Mouse (Mus musculus) forebrain, embryonic 13.5 days (tissue): ENCODE measurements at regions not wholly inside any gene's neighbourhood (a gene's known extent, or its start where the extent isn't known, plus 50 kb on each side); places are given as distances from the start of the nearest gene placed in this dataset.
"Not testable (repeated sequence)": the region's sequence is repeated elsewhere in the genome, so short reads cannot be mapped to it uniquely, and the experiment has no call there.

Experiments used
- ATAC-seq: fragments of 200-750 bp; cut with Nextera tagmentation; 2 replicates; pipeline ENCODE4 v1.8.0; 2017
- H3K27ac ChIP-seq: fragments of 300-500 bp; sonication (generic); 2 replicates; pipeline ENCODE4 v1.5.1; 2015; ENCODE audit warnings: inconsistent platforms, mild to moderate bottlenecking, moderate library complexity
- H3K27me3 ChIP-seq: fragments of 300-500 bp; sonication (generic); 2 replicates; pipeline ENCODE4 v1.6.1; 2015; ENCODE audit warnings: mild to moderate bottlenecking, inconsistent platforms
- H3K36me3 ChIP-seq: fragments of 300-500 bp; sonication (generic); 2 replicates; pipeline ENCODE4 v1.6.1; 2015; ENCODE audit warnings: mild to moderate bottlenecking, inconsistent platforms; ENCODE audit not compliant: poor library complexity, severe bottlenecking
- H3K4me1 ChIP-seq: fragments of 300-500 bp; sonication (generic); 2 replicates; pipeline ENCODE4 v1.6.1; 2015; ENCODE audit warnings: inconsistent platforms
- H3K4me2 ChIP-seq: fragments of 300-500 bp; sonication (generic); 2 replicates; pipeline ENCODE4 v1.6.1; 2015; ENCODE audit warnings: inconsistent platforms, mild to moderate bottlenecking, moderate library complexity
- H3K4me3 ChIP-seq: fragments of 300-500 bp; sonication (generic); 2 replicates; pipeline ENCODE4 v1.5.1; 2015; ENCODE audit warnings: mild to moderate bottlenecking, inconsistent platforms
- H3K9ac ChIP-seq: fragments of 300-500 bp; sonication (generic); 2 replicates; pipeline ENCODE4 v1.6.1; 2015; ENCODE audit warnings: mild to moderate bottlenecking, inconsistent platforms
- H3K9me3 ChIP-seq: fragments of 300-500 bp; sonication (generic); replicated peaks from 2 replicates; pipeline ENCODE4 v1.6.1; 2016; ENCODE audit warnings: inconsistent platforms
- WGBS: fragments of 180-500 bp; shearing (Covaris S2); methylation state at CpG from one replicate; pipeline ENCODE4 v1.1.7; 2015; 5-methylcytosine and 5-hydroxymethylcytosine counted together

DNA sequence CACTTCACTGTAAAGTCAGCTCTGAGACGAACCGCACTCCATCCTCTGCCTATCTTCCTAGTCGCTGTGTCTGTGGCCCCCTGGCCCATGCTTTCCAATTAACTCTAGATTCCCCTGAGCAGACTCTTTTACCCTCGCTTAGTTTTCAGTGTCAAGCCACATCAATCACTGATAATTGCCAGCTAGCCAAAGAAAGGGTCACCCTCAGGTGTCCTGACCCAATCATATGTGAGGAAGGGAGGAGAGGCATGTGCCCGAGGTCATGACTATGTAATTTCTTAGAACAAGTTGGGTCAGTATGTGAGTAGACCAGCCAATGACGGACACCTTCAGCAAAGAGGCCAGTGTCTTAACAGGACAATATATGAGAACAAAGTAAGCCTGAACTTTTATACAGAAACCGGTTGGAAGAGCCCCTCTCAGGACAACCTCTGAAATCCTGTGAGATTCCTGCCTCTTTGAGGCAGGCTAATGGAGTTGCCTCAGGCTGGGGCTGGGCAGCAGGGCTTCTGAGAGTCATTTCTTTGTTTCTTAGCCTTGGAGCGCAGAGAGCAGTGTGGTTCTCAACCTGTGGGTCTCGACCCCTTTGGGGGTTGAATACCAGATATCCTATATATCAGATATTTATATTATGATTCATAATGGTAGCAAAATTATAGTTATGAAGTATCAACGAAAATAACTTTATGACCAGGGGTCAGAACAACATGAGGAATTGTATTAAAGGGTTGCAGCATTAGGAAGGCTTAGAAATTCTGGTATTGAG lies 128.6 kb downstream of the Zfp36l1 start:
- Histone ChIP-seq H3K36me3 (no peaks in the 10 kb centered on the region), H3K4me1 (peaks cover 6% of the 10 kb centered on the region), H3K27ac (no peak overlapping the region), H3K27me3 (no peaks in the 10 kb centered on the region), H3K4me3 (no peak overlapping the region), H3K4me2 (no peak overlapping the region), H3K9ac (no peak overlapping the region), H3K9me3 (no peaks in the 10 kb centered on the region)
- 56% methylated on average over 10 of the region's 10 CpGs for WGBS
- no peak for ATAC-seq

DNA sequence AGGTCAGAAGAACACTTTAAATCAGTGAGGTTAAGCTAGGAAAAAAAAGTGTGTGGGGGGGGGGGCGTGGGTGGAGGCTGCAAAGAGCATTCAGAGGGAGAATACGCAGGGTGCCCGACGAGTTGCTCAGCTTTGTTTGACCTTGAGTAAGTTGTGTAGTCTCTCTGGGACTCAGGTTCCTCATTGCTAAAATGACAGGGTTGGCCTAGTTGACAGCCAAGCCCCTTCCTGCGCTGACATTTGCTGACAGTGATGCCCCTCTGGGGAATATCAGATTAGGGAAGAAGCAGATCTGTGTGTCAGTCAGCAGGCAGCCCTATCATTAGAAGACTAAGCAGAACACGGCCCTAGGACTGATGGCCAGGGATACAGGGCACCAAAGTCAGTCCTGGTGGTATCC lies 129.6 kb downstream of the Zfp36l1 start:
- H3K4me1 ChIP-seq: no peaks in the 10 kb centered on the region
- no peaks in the 10 kb centered on the region for H3K9me3 ChIP-seq
- WGBS: 77% methylated on average over 6 of the region's 6 CpGs
- no peaks in the 10 kb centered on the region for H3K36me3 ChIP-seq
- no peak overlapping the region for H3K4me2 ChIP-seq
- H3K9ac ChIP-seq: no peak overlapping the region
- H3K4me3 ChIP-seq: no peak overlapping the region
- no peaks in the 10 kb centered on the region for H3K27me3 ChIP-seq
- ATAC-seq: no peak
- no peak overlapping the region for H3K27ac ChIP-seq

GRCm38 (mm10) chr12:79982497-79982896 lies 130.3 kb downstream of the Zfp36l1 start:
- H3K4me3 ChIP-seq, H3K27me3 ChIP-seq, H3K9me3 ChIP-seq, ATAC-seq, H3K36me3 ChIP-seq, H3K9ac ChIP-seq, H3K4me1 ChIP-seq, H3K4me2 ChIP-seq, H3K27ac ChIP-seq: not testable (repeated sequence)
- 95% methylated on average over 1 of the region's 1 CpGs for WGBS

GRCm38 (mm10) chr12:79980711-79981110 lies 132.1 kb downstream of the Zfp36l1 start:
- Histone ChIP-seq H3K4me2 (no peak overlapping the region), H3K9ac (no peak overlapping the region), H3K36me3 (no peaks in the 10 kb centered on the region), H3K4me3 (no peak overlapping the region), H3K4me1 (no peaks in the 10 kb centered on the region), H3K27ac (no peak overlapping the region), H3K27me3 (no peaks in the 10 kb centered on the region), H3K9me3 (no peaks in the 10 kb centered on the region)
- 88% methylated on average over 4 of the region's 4 CpGs for WGBS
- ATAC-seq: no peak

DNA sequence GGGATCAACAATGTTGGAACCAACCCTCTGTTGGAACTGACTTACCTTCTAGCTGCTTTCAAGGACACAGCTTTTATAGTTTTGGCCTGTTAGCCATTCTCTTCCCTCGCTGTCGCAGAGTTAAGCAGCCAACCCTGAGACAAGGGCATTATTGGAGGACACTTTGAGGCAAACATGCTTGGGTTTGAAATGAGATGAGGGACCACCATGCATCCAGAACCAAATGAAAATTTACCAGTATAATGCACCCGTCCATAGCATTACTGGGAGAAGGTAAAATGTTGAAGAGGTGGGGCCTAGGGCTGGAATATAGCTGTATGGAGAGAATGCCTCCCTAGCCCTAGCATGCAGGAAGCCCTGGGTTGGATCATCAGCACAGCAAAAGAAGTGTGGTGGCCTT lies 135.7 kb downstream of the Zfp36l1 start:
- no peak overlapping the region for H3K4me2 ChIP-seq
- H3K4me1 ChIP-seq: peaks cover 6% of the 10 kb centered on the region; the same call in 1 of the 2 replicates
- H3K27ac ChIP-seq: no peak overlapping the region
- no peaks in the 10 kb centered on the region for H3K36me3 ChIP-seq
- no peak overlapping the region for H3K9ac ChIP-seq
- H3K27me3 ChIP-seq: no peaks in the 10 kb centered on the region
- WGBS: 97% methylated on average over 3 of the region's 3 CpGs
- no peak overlapping the region for H3K4me3 ChIP-seq
- no peaks in the 10 kb centered on the region for H3K9me3 ChIP-seq
- no peak for ATAC-seq

GRCm38 (mm10) chr12:79975466-79976239 lies 137.2 kb downstream of the Zfp36l1 start:
- H3K27me3 ChIP-seq: no peaks in the 10 kb centered on the region
- no peaks in the 10 kb centered on the region for H3K36me3 ChIP-seq
- H3K4me3 ChIP-seq: no peak overlapping the region
- H3K4me1 ChIP-seq: peaks cover 20% of the 10 kb centered on the region
- no peak overlapping the region for H3K9ac ChIP-seq
- no peak overlapping the region for H3K27ac ChIP-seq
- ATAC-seq: no peak
- WGBS: 76% methylated on average over 9 of the region's 9 CpGs
- no peaks in the 10 kb centered on the region for H3K9me3 ChIP-seq
- H3K4me2 ChIP-seq: no peak overlapping the region

GRCm38 (mm10) chr12:79975050-79975449 lies 137.8 kb downstream of the Zfp36l1 start:
- Histone ChIP-seq H3K27ac (no peak overlapping the region), H3K4me3 (no peak overlapping the region), H3K9ac (no peak overlapping the region), H3K4me2 (no peak overlapping the region), H3K9me3 (no peaks in the 10 kb centered on the region), H3K27me3 (no peaks in the 10 kb centered on the region), H3K4me1 (peaks cover 26% of the 10 kb centered on the region), H3K36me3 (no peaks in the 10 kb centered on the region)
- WGBS: 78% methylated on average over 6 of the region's 6 CpGs
- no peak for ATAC-seq

DNA sequence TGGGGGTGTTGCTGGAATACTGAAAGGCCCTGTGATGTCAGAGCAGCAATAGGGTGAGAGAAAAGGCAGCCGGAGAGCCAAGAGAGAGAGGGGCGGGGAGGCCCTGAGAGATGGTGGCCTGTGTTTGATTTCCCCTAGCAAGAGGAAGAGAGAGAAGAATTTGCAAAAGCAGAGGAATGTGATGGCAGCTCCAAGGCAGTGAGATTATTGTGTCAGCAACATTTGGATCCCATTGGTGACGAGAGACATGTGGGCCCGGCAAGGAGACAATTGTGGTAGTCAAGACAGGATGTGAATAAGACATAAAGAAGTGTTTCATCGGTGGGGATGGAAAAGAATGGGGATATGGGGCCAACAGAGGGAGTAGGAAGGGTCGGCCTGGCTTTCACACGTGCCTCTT lies 138.3 kb downstream of the Zfp36l1 start:
- Histone ChIP-seq H3K27ac (peak overlapping the region; percentile 14; the same call in 1 of the 2 replicates), H3K4me1 (peaks cover 31% of the 10 kb centered on the region)
- ATAC-seq: no peak

GRCm38 (mm10) chr12:79973566-79974230 lies 139.1 kb downstream of the Zfp36l1 start:
- H3K4me2 ChIP-seq: no peak overlapping the region
- no peak for ATAC-seq
- no peaks in the 10 kb centered on the region for H3K36me3 ChIP-seq
- H3K27ac ChIP-seq: no peak overlapping the region
- peaks cover 39% of the 10 kb centered on the region for H3K4me1 ChIP-seq
- H3K27me3 ChIP-seq: no peaks in the 10 kb centered on the region
- no peak overlapping the region for H3K4me3 ChIP-seq
- no peak overlapping the region for H3K9ac ChIP-seq
- no peaks in the 10 kb centered on the region for H3K9me3 ChIP-seq
- 83% methylated on average over 7 of the region's 7 CpGs for WGBS

More for the DNA sequence above, 138.3 kb downstream of the Zfp36l1 start:
- no peaks in the 10 kb centered on the region for H3K36me3 ChIP-seq
- WGBS: 54% methylated on average over 7 of the region's 7 CpGs
- no peak overlapping the region for H3K4me3 ChIP-seq
- no peak overlapping the region for H3K4me2 ChIP-seq
- no peak overlapping the region for H3K9ac ChIP-seq
- H3K9me3 ChIP-seq: no peaks in the 10 kb centered on the region
- H3K27me3 ChIP-seq: no peaks in the 10 kb centered on the region

GRCm38 (mm10) chr12:79970981-79971390 lies 141.8 kb downstream of the Zfp36l1 start:
- H3K9me3 ChIP-seq: no peaks in the 10 kb centered on the region
- H3K4me2 ChIP-seq: no peak overlapping the region
- ATAC-seq: no peak
- 0 out of 2 replicates have a peak, but pooled peaks cover 3% of the 10 kb centered on the region for H3K27me3 ChIP-seq
- WGBS: 59% methylated on average over 5 of the region's 5 CpGs
- H3K9ac ChIP-seq: no peak overlapping the region
- H3K36me3 ChIP-seq: no peaks in the 10 kb centered on the region
- H3K27ac ChIP-seq: peak overlapping the region; percentile 86
- H3K4me3 ChIP-seq: no peak overlapping the region
- H3K4me1 ChIP-seq: peaks cover 47% of the 10 kb centered on the region

- peak; percentile 59 for ATAC-seq
- 0 out of 2 replicates have a peak overlapping the region, but pooled peaks have one; percentile 23 for H3K9ac ChIP-seq
- H3K4me2 ChIP-seq: no peak overlapping the region
- no peaks in the 10 kb centered on the region for H3K9me3 ChIP-seq
- H3K27me3 ChIP-seq: 0 out of 2 replicates have a peak, but pooled peaks cover 3% of the 10 kb centered on the region
- no peaks in the 10 kb centered on the region for H3K36me3 ChIP-seq
- peaks cover 51% of the 10 kb centered on the region for H3K4me1 ChIP-seq
- WGBS: 22% methylated on average over 13 of the region's 13 CpGs
- H3K4me3 ChIP-seq: no peak overlapping the region
- peak overlapping the region; percentile 86 for H3K27ac ChIP-seq
These were observed 142.4 kb downstream of the Zfp36l1 start for GRCm38 (mm10) chr12:79970227-79970901.
